Mouse (Mus musculus): Measurements from ENCODE around the gene Ak7. TPM values are rescaled to one million over a fixed set of nuclear protein-coding genes. Genes with fewer than 3 reads are reported as not detected.

The Ak7 gene
- polyA plus RNA-seq, 1 experiment, result 0.02 TPM

DNA sequence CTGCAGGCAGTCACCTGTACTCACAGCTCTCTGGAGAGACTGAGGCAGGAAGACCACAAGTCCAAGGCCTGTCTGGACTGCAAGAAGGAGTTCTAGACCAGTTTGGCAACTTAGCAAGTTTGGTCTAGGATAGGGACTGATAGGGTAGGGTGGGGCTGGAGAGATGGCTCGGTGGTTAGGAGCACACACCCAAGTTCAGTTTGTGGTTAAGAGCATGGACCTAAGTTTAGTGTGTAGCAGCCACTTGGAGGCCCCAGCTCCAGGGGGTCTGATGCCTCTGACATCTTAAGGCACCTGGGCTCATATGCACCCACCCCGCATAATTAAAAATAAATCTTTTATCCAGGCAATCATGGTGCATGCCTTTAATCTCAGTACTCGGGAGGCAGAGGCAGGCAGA is 21.5 kb downstream of the Ak7 start:
- DNase-seq (ENCODE audit: low read depth in 1 of 2, low spot score in 2 of 2), result no peak
- H3K4me1 ChIP-seq (ENCODE audit: control insufficient read depth, insufficient read depth, insufficient read length), result no peaks in the 10 kb centered on the region
- WGBS, result 54% methylated on average over 3 of the region's 3 CpGs
- no peak for TF ChIP-seq POLR2A (IDR thresholded peaks at IDR 0.05; ENCODE audit: low read depth, low read length)
- no peak for TF ChIP-seq CTCF (IDR thresholded peaks at IDR 0.05; ENCODE audit: extremely low read depth, insufficient read depth, insufficient read length, insufficient replicate concordance)
- no peaks in the 10 kb centered on the region for H3K36me3 ChIP-seq (ENCODE audit: control insufficient read depth, insufficient read depth, low read length)
- H3K27me3 ChIP-seq (ENCODE audit: control insufficient read depth, insufficient read depth, low read length), result no peaks in the 10 kb centered on the region
- H3K4me3 ChIP-seq (ENCODE audit: extremely low read depth, insufficient read depth, insufficient read length), result no peak overlapping the region
- H3K27ac ChIP-seq (ENCODE audit: insufficient read depth, low read length), result no peak overlapping the region

DNA sequence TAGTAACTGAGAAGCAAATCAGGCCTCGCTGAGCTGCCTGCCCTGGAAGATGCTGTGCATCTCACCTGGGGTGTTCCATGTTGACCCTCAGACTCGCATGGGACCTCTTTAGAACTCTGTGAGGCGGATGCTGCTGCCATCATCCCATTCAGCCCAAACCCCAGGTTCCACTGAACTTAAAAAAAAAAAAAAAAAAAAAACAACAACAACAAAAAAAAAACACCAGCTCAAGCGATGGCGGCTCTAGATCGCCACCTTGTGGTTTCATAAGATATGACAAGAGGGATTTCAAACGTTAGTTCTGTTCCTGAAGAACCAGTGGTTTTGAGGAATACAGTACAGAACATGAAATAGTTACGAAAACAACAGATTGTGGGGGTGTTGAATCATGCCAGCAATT is 22.2 kb downstream of the Ak7 start:
- Histone ChIP-seq H3K27ac (ENCODE audit: insufficient read depth, low read length) (no peak overlapping the region), H3K36me3 (ENCODE audit: control insufficient read depth, insufficient read depth, low read length) (no peaks in the 10 kb centered on the region), H3K4me1 (ENCODE audit: control insufficient read depth, insufficient read depth, insufficient read length) (no peaks in the 10 kb centered on the region), H3K4me3 (ENCODE audit: extremely low read depth, insufficient read depth, insufficient read length) (no peak overlapping the region), H3K27me3 (ENCODE audit: control insufficient read depth, insufficient read depth, low read length) (no peaks in the 10 kb centered on the region)
- 37% methylated on average over 8 of the region's 8 CpGs for WGBS
- DNase-seq (ENCODE audit: low read depth in 1 of 2, low spot score in 2 of 2), result no peak
- no peak for TF ChIP-seq POLR2A (IDR thresholded peaks at IDR 0.05; ENCODE audit: low read depth, low read length)
- no peak for TF ChIP-seq CTCF (IDR thresholded peaks at IDR 0.05; ENCODE audit: extremely low read depth, insufficient read depth, insufficient read length, insufficient replicate concordance)

DNA sequence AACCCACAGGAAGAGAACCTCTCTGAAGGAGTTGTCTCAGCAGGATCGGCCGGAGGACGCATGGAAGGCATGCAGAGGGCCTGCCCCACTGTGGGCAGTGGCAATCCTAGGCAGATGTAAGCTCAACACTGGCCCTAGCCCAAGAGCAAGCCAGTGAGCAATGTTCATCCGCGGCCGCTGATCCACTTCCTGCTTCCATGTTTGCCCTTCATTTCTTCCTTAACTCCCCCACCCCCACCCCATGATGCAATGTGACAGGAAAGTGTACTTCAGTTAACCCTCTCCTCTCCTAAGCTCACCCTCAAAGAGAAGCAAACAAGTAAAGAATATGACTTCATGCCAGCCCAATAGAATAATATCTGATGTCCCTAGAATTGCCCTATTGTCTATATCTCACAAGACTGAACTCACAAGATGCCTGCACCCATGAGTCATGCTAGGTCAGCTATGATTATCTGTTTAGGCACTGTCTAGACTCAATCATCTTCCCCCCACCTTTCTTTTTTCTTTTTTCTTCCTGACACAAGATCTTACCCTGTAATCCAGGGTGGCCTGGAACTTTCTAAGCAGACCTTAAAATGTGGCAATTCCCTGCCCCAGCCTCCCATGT is 25.2 kb downstream of the Ak7 start:
- 72% methylated on average over 6 of the region's 6 CpGs for WGBS
- Histone ChIP-seq H3K4me3 (ENCODE audit: extremely low read depth, insufficient read depth, insufficient read length) (no peak overlapping the region), H3K27ac (ENCODE audit: insufficient read depth, low read length) (no peak overlapping the region), H3K4me1 (ENCODE audit: control insufficient read depth, insufficient read depth, insufficient read length) (no peaks in the 10 kb centered on the region), H3K27me3 (ENCODE audit: control insufficient read depth, insufficient read depth, low read length) (no peaks in the 10 kb centered on the region), H3K36me3 (ENCODE audit: control insufficient read depth, insufficient read depth, low read length) (no peaks in the 10 kb centered on the region)
- DNase-seq (ENCODE audit: low read depth in 1 of 2, low spot score in 2 of 2), result no peak
- TF ChIP-seq POLR2A (IDR thresholded peaks at IDR 0.05; ENCODE audit: low read depth, low read length), result no peak
- TF ChIP-seq CTCF (IDR thresholded peaks at IDR 0.05; ENCODE audit: extremely low read depth, insufficient read depth, insufficient read length, insufficient replicate concordance), result no peak

DNA sequence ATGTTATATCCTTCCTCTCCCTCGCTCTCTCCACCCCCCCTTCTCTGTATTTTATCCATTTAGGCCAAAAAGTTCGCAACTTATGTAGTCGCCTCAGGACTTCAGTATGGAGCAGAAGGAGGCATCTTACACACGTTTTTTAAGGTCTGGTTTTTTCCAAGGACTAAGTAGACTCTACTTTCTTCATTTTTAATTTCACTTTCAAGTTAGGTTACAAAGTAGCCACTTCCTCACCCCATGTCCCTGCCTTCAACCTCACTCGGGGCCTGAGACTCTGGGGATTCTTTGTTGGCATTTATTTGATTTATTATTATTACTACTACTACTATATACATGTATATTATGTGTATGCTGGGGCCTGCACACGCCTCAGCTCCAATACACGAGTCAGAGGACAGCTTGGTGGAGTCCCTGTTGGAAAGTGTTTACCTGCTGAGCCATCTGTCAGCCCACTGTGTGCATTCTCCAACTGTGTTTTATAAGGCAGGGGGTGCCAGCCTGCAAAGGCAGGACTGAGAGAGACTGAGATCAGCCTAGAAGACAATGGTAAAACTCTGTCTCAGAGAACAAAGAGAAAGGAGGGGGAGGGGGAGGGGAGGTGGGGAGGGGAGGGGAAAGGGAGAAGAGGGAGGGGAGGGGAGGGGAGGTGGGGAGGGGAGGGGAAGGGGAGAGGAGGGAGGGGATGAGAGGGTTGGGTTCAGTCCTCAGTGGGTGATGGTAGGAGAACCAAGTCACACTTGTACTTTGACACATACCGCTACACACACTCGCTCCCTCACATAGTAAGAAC is 27.8 kb downstream of the Ak7 start:
- Histone ChIP-seq H3K4me3 (ENCODE audit: extremely low read depth, insufficient read depth, insufficient read length) (no peak overlapping the region), H3K4me1 (ENCODE audit: control insufficient read depth, insufficient read depth, insufficient read length) (no peaks in the 10 kb centered on the region), H3K36me3 (ENCODE audit: control insufficient read depth, insufficient read depth, low read length) (no peaks in the 10 kb centered on the region), H3K27me3 (ENCODE audit: control insufficient read depth, insufficient read depth, low read length) (no peaks in the 10 kb centered on the region), H3K27ac (ENCODE audit: insufficient read depth, low read length) (no peak overlapping the region)
- TF ChIP-seq POLR2A (IDR thresholded peaks at IDR 0.05; ENCODE audit: low read depth, low read length) (no peak), CTCF (IDR thresholded peaks at IDR 0.05; ENCODE audit: extremely low read depth, insufficient read depth, insufficient read length, insufficient replicate concordance) (no peak)
- no peak for DNase-seq (ENCODE audit: low read depth in 1 of 2, low spot score in 2 of 2)
- WGBS, result 51% methylated on average over 9 of the region's 9 CpGs

DNA sequence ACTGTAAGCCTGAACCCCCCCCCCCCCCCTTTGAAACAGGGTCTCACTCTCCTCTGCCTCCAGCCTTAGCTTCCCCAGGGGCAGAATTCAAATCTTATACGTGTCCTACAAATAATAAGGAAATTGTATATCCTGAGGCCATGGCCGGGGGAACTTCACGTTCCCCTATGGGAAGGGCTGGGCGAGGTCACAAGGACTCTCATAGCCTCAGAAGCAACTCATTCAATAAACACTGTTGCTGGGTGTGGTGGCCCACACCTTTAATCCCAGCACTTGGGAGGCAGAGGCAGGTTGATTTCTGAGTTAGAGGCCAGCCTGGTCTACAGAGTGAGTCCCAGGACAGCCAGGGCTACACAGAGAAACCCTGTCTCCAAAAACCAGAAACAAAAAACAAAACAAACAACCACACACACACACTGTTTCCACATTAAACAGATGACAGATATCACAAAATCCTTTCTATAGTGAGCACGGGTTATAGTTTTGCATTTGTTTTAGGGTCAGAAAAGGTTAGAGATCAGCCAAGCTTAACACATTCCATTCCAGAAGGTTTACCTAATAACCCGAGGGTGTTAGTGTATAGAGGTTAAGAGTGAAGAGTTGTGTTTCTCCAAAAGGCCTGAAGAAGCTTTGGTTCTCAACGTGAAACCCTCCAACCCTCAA is 29.6 kb downstream of the Ak7 start:
- H3K27ac ChIP-seq (ENCODE audit: insufficient read depth, low read length), result no peak overlapping the region
- WGBS, result 81% methylated on average over 7 of the region's 7 CpGs
- no peak for DNase-seq (ENCODE audit: low read depth in 1 of 2, low spot score in 2 of 2)
- H3K27me3 ChIP-seq (ENCODE audit: control insufficient read depth, insufficient read depth, low read length), result no peaks in the 10 kb centered on the region
- TF ChIP-seq CTCF (IDR thresholded peaks at IDR 0.05; ENCODE audit: extremely low read depth, insufficient read depth, insufficient read length, insufficient replicate concordance) (no peak), POLR2A (IDR thresholded peaks at IDR 0.05; ENCODE audit: low read depth, low read length) (no peak)
- H3K4me3 ChIP-seq (ENCODE audit: extremely low read depth, insufficient read depth, insufficient read length), result no peak overlapping the region
- H3K4me1 ChIP-seq (ENCODE audit: control insufficient read depth, insufficient read depth, insufficient read length), result no peaks in the 10 kb centered on the region
- no peaks in the 10 kb centered on the region for H3K36me3 ChIP-seq (ENCODE audit: control insufficient read depth, insufficient read depth, low read length)

DNA sequence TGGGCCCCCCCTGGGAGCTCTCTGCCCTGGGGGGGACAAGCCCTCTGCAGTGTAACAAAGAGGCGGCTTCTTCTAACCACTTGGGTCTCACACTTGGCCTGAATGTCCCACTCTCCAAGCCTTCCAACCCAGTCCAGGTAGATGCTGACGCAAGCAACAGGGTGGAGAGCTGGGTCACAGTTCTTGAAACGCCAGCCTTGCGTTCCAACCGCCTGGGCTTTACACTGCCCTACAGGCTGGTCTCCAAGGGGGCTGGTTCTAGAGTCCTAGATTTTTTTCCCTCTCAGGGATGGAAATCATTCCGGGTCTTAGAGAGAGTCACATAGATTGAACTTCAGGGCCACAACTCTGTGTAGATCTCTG is 30.1 kb downstream of the Ak7 start:
- no peak for DNase-seq (ENCODE audit: low read depth in 1 of 2, low spot score in 2 of 2)
- Histone ChIP-seq H3K27me3 (ENCODE audit: control insufficient read depth, insufficient read depth, low read length) (no peaks in the 10 kb centered on the region), H3K36me3 (ENCODE audit: control insufficient read depth, insufficient read depth, low read length) (no peaks in the 10 kb centered on the region), H3K4me3 (ENCODE audit: extremely low read depth, insufficient read depth, insufficient read length) (no peak overlapping the region), H3K27ac (ENCODE audit: insufficient read depth, low read length) (no peak overlapping the region), H3K4me1 (ENCODE audit: control insufficient read depth, insufficient read depth, insufficient read length) (no peaks in the 10 kb centered on the region)
- WGBS, result 93% methylated on average over 6 of the region's 6 CpGs
- TF ChIP-seq CTCF (IDR thresholded peaks at IDR 0.05; ENCODE audit: extremely low read depth, insufficient read depth, insufficient read length, insufficient replicate concordance) (no peak), POLR2A (IDR thresholded peaks at IDR 0.05; ENCODE audit: low read depth, low read length) (no peak)

All from spleen, adult 2 months (tissue).